Mouse (Mus musculus) liver, embryonic 14.5 days (tissue): ENCODE measurements around the gene Arl14. TPM values are rescaled to one million over a fixed set of nuclear protein-coding genes. Genes with fewer than 3 reads are reported as not detected.
"Not testable (repeated sequence)": the region's sequence is repeated elsewhere in the genome, so short reads cannot be mapped to it uniquely, and the experiment has no call there.

ENCODE experiments used
- ATAC-seq: fragments of 200-750 bp; cut with Nextera tagmentation; 2 replicates; pipeline ENCODE4 v1.8.0; 2017; ENCODE audit warnings: moderate number of reproducible peaks, mild to moderate bottlenecking, moderate library complexity; ENCODE audit not compliant: insufficient read depth
- DNase-seq, 3 experiments: peaks; one replicate each; pipeline ENCODE4 v3.0.0-alpha.2; 2012 to 2013; ENCODE audit warnings: low read depth in 3 of 3, low spot score in 3 of 3
- H3K27ac ChIP-seq: fragments of 300-500 bp; sonication (generic); 2 replicates; pipeline ENCODE4 v1.5.1; 2014; ENCODE audit warnings: moderate library complexity, mild to moderate bottlenecking, control low read depth, inconsistent platforms
- H3K27me3 ChIP-seq: fragments of 300-500 bp; sonication (generic); 2 replicates; pipeline ENCODE4 v1.6.1; 2014; ENCODE audit warnings: mild to moderate bottlenecking, low read length, moderate library complexity; ENCODE audit not compliant: control insufficient read depth, insufficient read depth
- H3K36me3 ChIP-seq: fragments of 300-500 bp; sonication (generic); replicated peaks from 2 replicates; pipeline ENCODE4 v1.6.1; 2014; ENCODE audit warnings: low read depth; ENCODE audit not compliant: control insufficient read depth, insufficient read depth
- H3K4me1 ChIP-seq, 2 experiments: fragments of 200-500 bp in 1 of 2; fragments of 300-500 bp in 1 of 2; sonication (generic) in 1 of 2; replicated peaks; 2 replicates each; pipeline ENCODE4 v1.6.1; 2012 to 2014; ENCODE audit warnings: antibody characterized with exemption in 1 of 2, inconsistent platforms in 1 of 2, low read length in 1 of 2; ENCODE audit not compliant: control insufficient read depth in 2 of 2, insufficient read depth in 2 of 2
- H3K4me2 ChIP-seq: fragments of 300-500 bp; sonication (generic); 2 replicates; pipeline ENCODE4 v1.6.1; 2014; ENCODE audit warnings: low read depth, mild to moderate bottlenecking, control low read depth, moderate library complexity
- H3K4me3 ChIP-seq, 2 experiments: fragments of 200-500 bp in 1 of 2; fragments of 300-500 bp in 1 of 2; sonication (generic) in 1 of 2; 2 replicates each; pipeline ENCODE4 v1.5.1; 2012 to 2014; ENCODE audit warnings: low read depth in 2 of 2, low read length in 2 of 2, mild to moderate bottlenecking in 2 of 2, control low read depth in 1 of 2, inconsistent platforms in 1 of 2, moderate library complexity in 1 of 2; ENCODE audit not compliant: insufficient read depth in 1 of 2
- H3K9ac ChIP-seq: fragments of 300-500 bp; sonication (generic); replicated peaks from 2 replicates; pipeline ENCODE4 v1.6.1; 2014; ENCODE audit warnings: mild to moderate bottlenecking, control low read depth, moderate library complexity
- H3K9me3 ChIP-seq: fragments of 300-500 bp; sonication (generic); 2 replicates; pipeline ENCODE4 v1.6.1; 2016; ENCODE audit warnings: low read length, mixed read lengths; ENCODE audit not compliant: control insufficient read depth
- CTCF ChIP-seq: IDR thresholded peaks from 2 replicates; pipeline ENCODE4 v1.5.1; 2016; ENCODE audit warnings: antibody characterized with exemption, low read depth, control low read depth
- EP300 ChIP-seq: IDR thresholded peaks from 2 replicates; pipeline ENCODE4 v1.6.1; 2016; ENCODE audit warnings: antibody characterized with exemption, low read depth
- WGBS: fragments of 180-500 bp; shearing (Covaris S2); extraction: QIAGEN DNeasy Blood & Tissue Kit; methylation state at CpG from one replicate; pipeline ENCODE4 v1.1.7; 2014; ENCODE audit not compliant: insufficient replicate concordance; 5-methylcytosine and 5-hydroxymethylcytosine counted together
- polyA plus RNA-seq, 2 experiments: library from polyadenylated mRNA; depleted of rRNA in 1 of 2; stranded (reverse) in 1 of 2; unstranded in 1 of 2; fragments of >200 nt; fragmentation: Nextera tagmentation in 1 of 2; extraction: Ambion mirVana in 1 of 2; gene quantifications; 2 replicates each; pipeline versions ENCODE4 v1.2.1 to v1.2.3; 2012 to 2014

Arl14 gene
- polyA plus RNA-seq, 2 experiments, result not detected

- H3K9ac ChIP-seq, result no peak overlapping the region
- ATAC-seq (no peak), DNase-seq (no peak)
- H3K4me1 ChIP-seq, result no peaks in the 10 kb centered on the region
- H3K27ac ChIP-seq, result no peak overlapping the region
- no peak for TF ChIP-seq CTCF
- no peak for TF ChIP-seq EP300
- no peaks in the 10 kb centered on the region for H3K9me3 ChIP-seq
- H3K4me2 ChIP-seq, result no peak overlapping the region
- no peak overlapping the region for H3K4me3 ChIP-seq
- H3K27me3 ChIP-seq, result no peaks in the 10 kb centered on the region
- H3K36me3 ChIP-seq, result no peaks in the 10 kb centered on the region
Observed at GRCm38 (mm10) chr3:69225019-69225418, 2.8 kb downstream of the Arl14 start.

DNA sequence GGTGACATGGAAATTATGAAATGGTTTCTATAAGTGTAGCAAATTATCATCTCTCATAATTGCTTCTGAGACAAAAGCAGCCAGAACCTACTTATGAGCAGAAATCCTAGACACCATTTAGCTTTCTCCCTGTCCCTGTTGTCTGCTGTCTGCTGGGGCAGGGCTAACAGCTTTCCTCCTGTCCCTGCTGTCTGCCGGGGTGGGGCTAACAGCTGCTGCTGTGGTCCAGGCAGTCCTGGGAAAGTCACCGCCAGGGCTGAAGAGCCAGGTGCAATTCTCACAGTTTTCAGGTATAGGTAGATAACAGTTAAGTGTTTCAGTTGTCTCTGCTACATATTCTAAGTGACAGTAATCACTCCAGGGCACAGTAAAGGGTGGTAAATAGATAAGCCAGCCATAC lies 4.3 kb downstream of the Arl14 start:
- H3K27me3 ChIP-seq, result no peaks in the 10 kb centered on the region
- H3K27ac ChIP-seq, result no peak overlapping the region
- WGBS, result 48% methylated on average over 2 of the region's 2 CpGs
- no peaks in the 10 kb centered on the region for H3K9me3 ChIP-seq
- H3K4me3 ChIP-seq, result no peak overlapping the region
- ATAC-seq (no peak), DNase-seq (no peak)
- H3K36me3 ChIP-seq, result no peaks in the 10 kb centered on the region
- no peaks in the 10 kb centered on the region for H3K4me1 ChIP-seq
- no peak overlapping the region for H3K4me2 ChIP-seq
- no peak overlapping the region for H3K9ac ChIP-seq
- TF ChIP-seq EP300 (no peak), CTCF (no peak)

DNA sequence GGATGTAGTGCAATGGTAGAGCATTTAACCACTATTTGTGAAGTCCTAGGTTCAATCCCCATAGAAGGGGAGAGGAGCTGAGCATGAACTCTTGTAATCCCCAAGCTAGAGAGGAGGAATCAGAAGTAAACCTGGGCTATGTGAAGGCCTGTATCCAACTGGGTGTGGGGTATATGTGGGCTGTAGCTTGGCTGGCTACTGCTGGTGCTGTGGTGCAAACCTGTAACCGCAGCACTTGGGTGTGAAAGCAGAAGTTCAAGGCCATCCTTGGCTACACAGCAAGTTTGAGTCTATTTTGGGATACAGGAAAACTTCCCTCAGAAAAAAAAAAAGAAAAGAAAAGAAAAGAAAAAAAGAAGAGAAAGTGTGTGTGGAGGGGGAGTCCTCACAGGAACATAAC lies 5.8 kb downstream of the Arl14 start:
- H3K9ac ChIP-seq, result no peak overlapping the region
- no peaks in the 10 kb centered on the region for H3K36me3 ChIP-seq
- ATAC-seq (no peak), DNase-seq (no peak)
- no peak overlapping the region for H3K27ac ChIP-seq
- no peaks in the 10 kb centered on the region for H3K9me3 ChIP-seq
- TF ChIP-seq EP300 (no peak), CTCF (no peak)
- no peaks in the 10 kb centered on the region for H3K27me3 ChIP-seq
- H3K4me2 ChIP-seq, result no peak overlapping the region
- no peak overlapping the region for H3K4me3 ChIP-seq
- WGBS, result 37% methylated on average over 1 of the region's 1 CpGs
- H3K4me1 ChIP-seq, result no peaks in the 10 kb centered on the region

DNA sequence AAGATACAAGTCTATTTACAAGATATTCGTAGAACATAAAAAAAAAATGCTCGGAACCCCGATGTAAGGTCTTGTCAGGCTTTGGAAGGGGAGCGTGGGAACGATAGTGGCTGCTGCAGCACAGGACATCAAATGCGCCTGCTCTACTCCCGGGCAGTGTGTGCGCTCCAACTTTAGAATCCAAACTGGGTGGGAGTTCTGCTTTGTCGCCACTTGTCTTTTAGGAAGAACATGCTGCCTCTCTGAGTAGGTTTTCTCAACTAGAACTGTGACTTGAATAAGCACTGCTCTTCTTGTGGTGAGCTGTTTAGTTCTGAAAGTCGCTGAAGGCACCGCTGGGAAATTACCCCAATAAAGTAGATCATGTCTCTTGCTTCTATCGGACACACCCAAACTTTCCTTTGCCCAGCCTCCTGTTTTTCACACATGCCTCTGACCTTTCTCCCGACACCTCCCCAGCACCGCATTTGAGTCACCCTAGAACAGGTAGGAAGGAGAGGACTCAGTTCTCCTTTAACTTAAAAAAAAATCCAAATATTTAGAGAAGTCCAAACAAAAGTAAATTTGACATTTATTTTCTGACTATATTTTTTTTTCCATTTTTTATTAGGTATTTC lies 9.4 kb downstream of the Arl14 start:
- no peaks in the 10 kb centered on the region for H3K36me3 ChIP-seq
- H3K27me3 ChIP-seq, result no peaks in the 10 kb centered on the region
- DNase-seq, result no peak
- H3K4me2 ChIP-seq, result no peak overlapping the region
- H3K4me1 ChIP-seq, result no peaks in the 10 kb centered on the region
- no peaks in the 10 kb centered on the region for H3K9me3 ChIP-seq
- 73% methylated on average over 14 of the region's 14 CpGs for WGBS
- ATAC-seq, result no peak
- no peak overlapping the region for H3K9ac ChIP-seq
- H3K27ac ChIP-seq, result no peak overlapping the region
- TF ChIP-seq EP300 (no peak), CTCF (no peak)
- H3K4me3 ChIP-seq, result no peak overlapping the region

DNA sequence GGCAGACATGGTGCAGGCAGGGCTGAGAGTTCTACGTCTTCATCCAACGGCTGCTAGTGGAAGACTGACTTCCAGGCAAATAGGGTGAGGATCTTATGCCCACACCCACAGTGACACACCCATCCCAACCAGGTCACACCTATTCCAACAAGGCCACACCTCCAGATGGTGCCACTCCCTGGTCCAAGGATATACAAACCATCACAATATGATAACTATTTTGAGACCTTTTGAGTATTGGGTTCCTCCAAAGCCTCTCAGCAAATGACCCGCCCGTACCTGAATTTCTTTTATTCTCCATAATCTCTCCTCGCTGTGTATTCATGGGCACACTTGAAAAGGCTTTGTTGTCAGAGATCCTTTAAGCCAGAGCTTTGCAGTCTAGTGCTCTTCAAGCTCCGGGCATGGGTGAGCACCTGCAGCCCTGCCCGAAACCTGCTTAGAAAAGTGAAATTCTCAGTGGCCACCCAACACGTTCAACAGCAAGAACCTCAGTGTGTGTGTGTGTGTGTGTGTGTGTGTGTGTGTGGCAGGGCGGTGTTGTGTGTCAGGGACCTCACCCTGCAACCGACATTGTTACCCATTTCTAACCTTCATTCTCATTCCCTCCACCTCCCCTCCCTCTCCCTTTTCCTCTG lies 11.5 kb downstream of the Arl14 start:
- ATAC-seq, DNase-seq, H3K4me3 ChIP-seq, H3K4me1 ChIP-seq, H3K27ac ChIP-seq, H3K9me3 ChIP-seq, H3K9ac ChIP-seq, H3K36me3 ChIP-seq, H3K27me3 ChIP-seq, H3K4me2 ChIP-seq: not testable (repeated sequence)
- WGBS, result 71% methylated on average over 10 of the region's 10 CpGs
